Mouse (Mus musculus): ENCODE data around the gene Ankrd34a. TPM values are rescaled to one million over a fixed set of nuclear protein-coding genes. Genes with fewer than 3 reads are reported as not detected.

The Ankrd34a gene
- 0.07 TPM for polyA plus RNA-seq (2017; shearing (Covaris generic))

DNA sequence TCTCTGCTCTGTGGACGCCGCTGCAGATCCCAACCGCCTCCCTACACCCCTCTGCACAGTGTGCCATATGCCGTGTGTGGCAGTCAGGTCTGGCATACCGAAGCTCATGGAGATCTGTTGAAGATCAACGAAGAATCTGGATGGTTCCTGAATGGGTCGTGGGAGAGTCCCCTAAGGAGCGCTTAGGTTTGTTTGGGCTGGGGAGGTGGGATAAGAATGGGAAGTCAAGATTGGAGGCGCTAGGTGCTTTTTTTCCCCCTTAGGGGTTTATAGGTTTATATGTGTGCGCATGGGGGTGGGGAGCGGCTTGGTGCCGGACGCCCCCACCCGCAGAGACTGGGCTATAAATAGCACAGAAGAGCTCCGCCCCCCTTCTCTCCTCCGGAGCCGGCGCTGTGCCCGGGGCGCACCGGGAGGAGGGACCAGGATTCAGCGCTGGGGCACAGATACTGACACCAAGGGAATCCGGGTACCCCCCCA is at the start of gene Ankrd34a:
TSS of gene Ankrd34a (plus strand) at position 409 of the 480 bp plus-strand sequence.

DNA sequence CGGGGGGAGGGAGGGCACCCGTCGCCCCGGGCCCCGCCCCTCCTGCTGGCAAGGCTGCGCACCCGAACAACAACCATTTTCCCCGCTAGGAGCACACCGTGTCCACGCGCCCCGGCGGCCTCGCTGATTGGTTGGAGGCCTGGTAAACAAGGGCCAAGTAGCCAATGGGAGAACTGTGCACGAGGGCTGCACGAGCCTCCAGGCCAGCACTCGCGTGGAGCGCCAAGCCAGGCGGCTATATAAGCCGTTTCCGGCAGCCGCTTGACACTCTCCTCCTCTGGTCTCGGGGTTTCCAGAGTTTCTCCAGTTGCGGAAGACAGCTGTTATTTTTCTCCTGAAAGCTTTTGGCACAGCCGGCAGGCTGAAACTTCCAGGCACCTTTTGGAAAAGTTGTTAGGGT is 38.7 kb upstream of the Ankrd34a start, which contains the start of gene Txnip:
TSS of gene Txnip (plus strand) at position 264 of the 400 bp plus-strand sequence.

DNA sequence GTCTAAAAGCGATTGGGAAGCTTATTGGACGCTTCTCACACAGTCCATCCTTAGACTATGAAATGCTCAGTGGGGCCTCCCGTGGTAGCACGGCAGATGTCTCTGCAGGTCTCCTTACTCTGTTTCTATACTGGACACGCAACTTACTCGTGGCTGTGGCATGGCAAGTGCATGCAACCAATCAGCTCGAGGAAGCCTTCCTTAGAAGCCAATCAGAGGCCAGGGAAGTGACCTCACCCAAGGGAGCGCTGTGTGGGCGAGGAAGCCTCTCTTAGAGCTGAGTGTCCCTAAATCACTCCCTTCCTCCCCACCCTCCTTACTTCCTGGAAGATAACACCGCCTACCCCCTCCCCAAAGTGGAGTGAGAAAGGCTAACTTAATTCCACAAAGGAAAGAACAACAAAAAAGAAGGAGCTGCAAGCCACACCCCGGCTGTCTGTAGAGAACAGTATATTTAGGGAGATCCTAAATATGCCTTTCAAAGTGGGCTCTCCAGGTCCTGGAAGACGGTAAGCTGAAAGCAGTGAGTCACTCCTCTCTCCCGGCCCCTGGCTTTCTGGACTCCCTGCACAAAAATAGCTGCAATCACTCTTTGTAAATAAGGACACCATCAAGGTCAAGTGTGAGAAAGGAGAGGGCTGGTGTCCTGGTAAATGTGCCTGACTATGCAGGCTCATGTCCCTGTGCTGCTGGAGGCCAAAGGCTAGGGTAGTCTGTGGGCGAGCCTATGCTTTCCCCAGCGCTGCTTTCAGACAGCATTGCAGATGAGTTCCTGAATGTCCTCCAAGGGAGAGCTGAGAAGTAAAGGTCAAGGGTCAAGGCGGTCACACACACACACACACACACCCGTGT is 19.5 kb upstream of the Ankrd34a start, which contains the start of gene Gm16253:
TSS of gene Gm16253 (plus strand) at position 295 of the 852 bp plus-strand sequence.

DNA sequence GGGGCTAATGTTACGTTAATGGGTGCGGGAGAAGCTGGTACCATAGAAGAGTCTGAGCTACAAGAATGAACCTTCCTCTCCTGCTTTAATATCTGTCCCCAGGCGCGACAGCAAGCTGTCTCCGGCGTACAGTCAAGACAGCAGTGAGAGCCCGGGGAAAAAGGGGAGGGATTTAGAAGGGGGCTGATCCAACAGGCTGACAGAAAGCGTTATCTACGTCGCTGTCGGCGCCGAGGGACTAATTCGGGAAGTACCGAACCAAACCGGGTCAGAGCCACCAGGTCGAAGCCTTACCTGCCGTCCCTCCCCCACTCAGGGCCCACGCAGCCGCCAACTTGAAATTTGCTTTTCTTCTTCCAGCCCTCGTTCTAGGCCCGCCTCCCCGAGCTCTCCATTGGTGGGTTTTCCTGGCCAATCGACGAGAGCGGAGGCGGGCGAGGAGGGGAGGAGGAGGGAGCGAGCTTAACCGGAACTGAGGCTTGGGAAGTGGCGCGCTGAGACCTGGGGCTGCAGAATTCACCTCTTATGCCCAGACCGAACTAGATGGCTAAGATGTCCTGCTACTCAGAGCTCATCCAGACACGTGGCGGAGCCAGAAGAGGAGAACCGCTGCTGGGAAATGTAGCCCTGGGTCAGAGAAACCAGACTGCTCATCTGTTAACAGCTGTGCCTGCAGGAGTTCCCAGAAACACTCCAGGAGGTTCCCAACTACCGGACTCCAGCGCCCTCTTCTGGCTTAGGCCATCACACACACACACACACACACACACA is 2.5 kb upstream of the Ankrd34a start, which contains the start of gene Polr3gl:
TSS of gene Polr3gl (minus strand) at position 392 of the 771 bp plus-strand sequence.

DNA sequence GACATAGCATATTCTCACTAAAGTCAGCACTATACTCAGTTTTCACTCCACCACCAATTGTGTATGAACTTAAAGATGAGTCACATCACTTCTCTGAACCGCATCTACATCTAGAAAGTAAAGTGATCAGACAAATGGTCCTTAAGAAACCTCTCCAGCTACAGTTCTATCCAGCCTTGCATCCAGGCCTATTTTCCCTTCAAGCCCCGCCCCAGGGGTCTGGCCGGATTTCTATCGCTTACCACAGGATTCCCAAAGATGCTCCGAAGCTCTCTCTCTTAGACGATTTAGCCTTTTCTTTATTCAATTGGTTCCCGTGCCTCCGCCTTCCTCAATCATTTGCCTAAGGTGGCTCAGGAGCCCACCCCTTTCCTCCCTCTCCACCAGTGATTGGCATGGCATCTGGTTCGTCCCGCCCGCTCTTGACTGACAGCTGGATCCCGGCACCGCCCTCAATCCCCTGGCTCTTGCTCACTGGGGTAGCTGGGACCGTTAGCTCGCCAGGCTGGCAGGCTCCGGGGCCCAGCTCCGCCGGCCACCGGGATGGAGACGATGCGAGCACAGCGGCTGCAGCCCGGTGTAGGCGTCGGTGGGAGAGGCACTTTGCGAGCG is 4.3 kb downstream of the Ankrd34a start, which contains the start of gene Lix1l:
TSS of gene Lix1l (plus strand) at position 511 of the 612 bp plus-strand sequence.

DNA sequence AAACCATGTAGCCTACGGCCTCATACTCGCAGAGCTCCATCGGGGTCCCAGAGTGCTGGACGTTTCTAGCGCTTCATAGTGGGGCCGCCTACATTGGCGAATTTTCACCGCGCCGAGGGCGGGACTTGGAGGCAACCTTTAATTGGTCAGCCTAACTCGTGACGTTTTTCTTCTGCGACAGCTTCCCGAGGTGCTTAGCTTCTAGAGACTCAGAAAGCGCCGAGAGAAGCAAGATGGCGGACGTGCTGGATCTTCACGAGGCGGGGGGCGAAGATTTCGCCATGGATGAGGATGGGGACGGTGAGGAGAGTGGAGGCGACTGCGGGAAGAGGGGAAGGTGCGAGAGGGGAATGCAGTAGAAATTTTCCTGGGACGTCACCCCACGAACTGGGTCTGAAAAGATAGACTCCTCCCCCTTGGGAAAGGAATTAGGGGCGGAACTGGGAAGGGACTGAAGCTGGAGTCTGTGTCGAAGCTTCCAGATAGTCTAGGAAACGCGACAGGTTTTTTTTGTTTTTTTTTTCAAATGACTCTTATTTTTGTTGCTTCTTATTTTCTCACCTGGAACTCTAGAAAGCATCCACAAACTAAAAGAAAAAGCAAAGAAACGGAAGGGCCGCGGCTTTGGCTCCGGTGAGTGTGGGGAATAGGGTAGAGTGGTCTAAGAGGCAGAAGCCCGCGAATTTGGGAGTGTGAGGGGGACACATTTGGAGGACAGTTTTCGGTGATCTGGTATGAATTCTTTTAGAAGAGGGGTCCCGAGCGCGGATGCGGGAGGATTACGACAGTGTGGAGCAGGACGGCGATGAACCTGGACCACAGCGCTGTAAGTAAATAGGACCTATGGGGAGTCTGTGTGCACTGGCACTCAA is 33.5 kb downstream of the Ankrd34a start, which contains the start of gene Rbm8a:
TSS of gene Rbm8a (plus strand) at position 205 of the 872 bp plus-strand sequence.

DNA sequence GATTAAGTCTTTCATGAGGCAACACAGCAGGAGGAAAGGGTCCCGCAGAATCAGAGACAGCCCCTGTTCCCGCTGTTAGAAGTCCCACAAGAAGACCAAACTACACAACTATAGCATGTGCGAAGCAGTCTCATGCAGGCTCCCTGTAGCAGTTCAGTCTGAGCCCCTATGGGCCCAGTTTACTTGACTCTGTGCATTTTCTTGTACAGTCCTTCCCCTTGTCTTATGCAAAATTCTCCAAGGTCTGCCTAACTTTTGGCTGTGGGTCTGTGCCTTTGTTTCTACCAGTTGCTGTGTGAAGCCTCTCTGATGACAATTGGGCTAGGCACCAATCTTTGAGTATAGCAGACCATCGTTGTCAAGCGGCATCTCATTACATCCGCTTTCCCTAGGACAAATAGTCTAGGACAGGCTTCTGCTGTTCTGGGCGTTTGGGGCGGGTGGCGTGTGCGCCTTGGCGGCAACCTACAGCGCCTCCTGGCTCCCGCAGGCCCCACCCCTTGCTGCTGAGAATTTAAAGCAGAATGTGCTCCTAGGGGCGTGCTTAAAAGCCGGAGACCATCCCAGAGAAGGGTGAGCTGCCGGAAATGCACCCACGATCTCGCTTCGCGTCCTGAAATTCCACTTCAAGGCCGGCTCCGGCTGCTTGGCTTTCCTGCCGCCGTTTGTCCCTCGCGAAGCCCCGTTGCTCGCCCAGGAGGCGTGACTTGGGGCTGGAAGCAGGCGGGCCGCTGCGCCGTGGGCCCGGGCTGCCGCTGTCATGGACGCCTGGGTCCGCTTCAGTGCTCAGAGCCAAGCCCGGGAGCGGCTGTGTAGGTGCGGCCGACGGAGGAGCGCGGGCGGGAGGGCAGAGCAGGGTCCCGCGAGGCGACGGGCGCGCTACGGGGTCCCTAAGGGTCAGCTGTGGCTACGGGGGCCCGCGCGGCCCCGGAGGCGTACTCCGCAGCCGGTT is 38.8 kb downstream of the Ankrd34a start, which contains the start of the genes Pex11b and Gm42957:
TSS of gene Pex11b (plus strand) at position 449 of the 952 bp plus-strand sequence.
TSS of gene Gm42957 (plus strand) at position 547 of the 952 bp plus-strand sequence.

DNA sequence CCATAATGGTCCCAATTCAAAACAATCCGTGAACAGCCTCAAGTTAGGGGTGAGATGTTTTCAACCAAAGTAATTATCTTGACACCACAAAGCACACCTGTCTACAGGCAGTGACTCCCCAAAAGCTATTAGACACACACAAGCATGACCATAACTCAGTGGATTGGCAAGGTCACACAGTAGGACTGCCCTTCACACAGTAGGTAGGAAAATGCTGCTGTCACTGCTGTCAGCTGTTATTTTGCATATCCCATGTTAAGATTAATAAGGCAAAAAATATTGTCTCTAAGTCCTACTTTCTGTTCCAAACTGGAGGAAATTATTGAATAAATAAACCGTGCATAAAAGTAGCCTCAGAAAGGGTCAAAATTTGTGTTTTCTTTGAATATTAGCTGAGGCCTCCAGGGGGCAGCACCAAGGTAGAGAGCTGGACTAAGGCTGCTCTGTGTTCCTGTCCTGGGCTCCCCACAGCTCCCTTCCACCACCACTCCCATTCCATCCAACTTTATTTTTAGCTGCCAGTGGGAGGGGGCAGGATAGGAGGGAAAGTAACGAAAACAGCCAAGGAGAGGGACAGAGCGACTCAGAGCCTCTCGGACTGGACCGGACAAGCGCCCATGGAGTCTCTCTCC is 48.7 kb downstream of the Ankrd34a start, which contains the start of gene Itga10:
TSS of gene Itga10 (plus strand) at position 567 of the 632 bp plus-strand sequence.

Other genes with a start within 250 kb of the Ankrd34a start
- gene BC107364, start 144.3 kb upstream of the Ankrd34a start, polyA plus RNA-seq (2017; shearing (Covaris generic)) = not detected
- gene Hfe2, start 71.5 kb upstream of the Ankrd34a start, polyA plus RNA-seq (2017; shearing (Covaris generic)) = not detected
- 718 TPM for gene Txnip, start 38.7 kb upstream of the Ankrd34a start, polyA plus RNA-seq (2017; shearing (Covaris generic))
- gene Gm16253, start 19.7 kb upstream of the Ankrd34a start, polyA plus RNA-seq (2017; shearing (Covaris generic)) = 0.93 TPM
- gene Polr3gl, start 2.5 kb upstream of the Ankrd34a start, polyA plus RNA-seq (2017; shearing (Covaris generic)) = 22.0 TPM
- gene Lix1l, start 4.5 kb downstream of the Ankrd34a start, polyA plus RNA-seq (2017; shearing (Covaris generic)) = 0.29 TPM
- gene Rbm8a, start 33.3 kb downstream of the Ankrd34a start, polyA plus RNA-seq (2017; shearing (Covaris generic)) = 166 TPM
- gene Pex11b, start 38.7 kb downstream of the Ankrd34a start, polyA plus RNA-seq (2017; shearing (Covaris generic)) = 49.6 TPM
- gene Gm42957, start 38.8 kb downstream of the Ankrd34a start, polyA plus RNA-seq (2017; shearing (Covaris generic)) = 0.24 TPM
- gene Itga10, start 48.9 kb downstream of the Ankrd34a start, polyA plus RNA-seq (2017; shearing (Covaris generic)) = 0.16 TPM
- gene Ankrd35, start 73.5 kb downstream of the Ankrd34a start, polyA plus RNA-seq (2017; shearing (Covaris generic)) = not detected
- 25.1 TPM for gene Pias3, start 99.7 kb downstream of the Ankrd34a start, polyA plus RNA-seq (2017; shearing (Covaris generic))
- 0.50 TPM for gene Nudt17, start 111.9 kb downstream of the Ankrd34a start, polyA plus RNA-seq (2017; shearing (Covaris generic))
- gene Polr3c, start 131.0 kb downstream of the Ankrd34a start, polyA plus RNA-seq (2017; shearing (Covaris generic)) = 72.2 TPM
- 120 TPM for gene Rnf115, start 131.0 kb downstream of the Ankrd34a start, polyA plus RNA-seq (2017; shearing (Covaris generic))
- gene Pdzk1, start 232.6 kb downstream of the Ankrd34a start, polyA plus RNA-seq (2017; shearing (Covaris generic)) = not detected
- gene Cd160, start 232.7 kb downstream of the Ankrd34a start, polyA plus RNA-seq (2017; shearing (Covaris generic)) = 22.4 TPM